Mouse (Mus musculus) stomach, embryonic 14.5 days (tissue): Measurements from ENCODE around the gene Smchd1. TPM values are rescaled to one million over a fixed set of nuclear protein-coding genes. Genes with fewer than 3 reads are reported as not detected.
"Not testable (repeated sequence)": the region's sequence is repeated elsewhere in the genome, so short reads cannot be mapped to it uniquely, and the experiment has no call there.

ENCODE experiments used
- ATAC-seq: fragments of 200-750 bp; cut with Nextera tagmentation; 2 replicates; pipeline ENCODE4 v1.8.0; 2017; ENCODE audit warnings: low read depth, moderate TSS enrichment; ENCODE audit not compliant: insufficient number of reproducible peaks, insufficient read depth, low FRiP score
- H3K27ac ChIP-seq: fragments of 300-500 bp; sonication (generic); 2 replicates; pipeline ENCODE4 v1.5.1; 2014; ENCODE audit warnings: mild to moderate bottlenecking, low read length, moderate library complexity, mixed read lengths
- H3K27me3 ChIP-seq: fragments of 300-500 bp; sonication (generic); 2 replicates; pipeline ENCODE4 v1.6.1; 2014; ENCODE audit warnings: low read length, control low read depth, mixed read lengths; ENCODE audit not compliant: control insufficient read depth, insufficient read depth
- H3K36me3 ChIP-seq: fragments of 300-500 bp; sonication (generic); 2 replicates; pipeline ENCODE4 v1.6.1; 2014; ENCODE audit warnings: mild to moderate bottlenecking, control low read depth, low read length, moderate library complexity, mixed read lengths; ENCODE audit not compliant: control insufficient read depth, insufficient read depth
- H3K4me1 ChIP-seq: fragments of 300-500 bp; sonication (generic); 2 replicates; pipeline ENCODE4 v1.6.1; 2014; ENCODE audit warnings: low read length, control low read depth, mixed read lengths; ENCODE audit not compliant: control insufficient read depth, insufficient read depth
- H3K4me2 ChIP-seq: fragments of 300-500 bp; sonication (generic); replicated peaks from 2 replicates; pipeline ENCODE4 v1.6.1; 2014; ENCODE audit warnings: low read depth, low read length, control low read depth
- H3K4me3 ChIP-seq: fragments of 300-500 bp; sonication (generic); 2 replicates; pipeline ENCODE4 v1.5.1; 2014; ENCODE audit warnings: low read depth, low read length, control low read depth
- H3K9ac ChIP-seq: fragments of 300-500 bp; sonication (generic); replicated peaks from 2 replicates; pipeline ENCODE4 v1.6.1; 2014; ENCODE audit warnings: low read depth, mild to moderate bottlenecking, control low read depth, low read length, moderate library complexity, mixed read lengths
- H3K9me3 ChIP-seq: fragments of 300-500 bp; sonication (generic); 2 replicates; pipeline ENCODE4 v1.6.1; 2016; ENCODE audit warnings: low read depth, low read length, control low read depth; ENCODE audit not compliant: control insufficient read depth
- WGBS: fragments of 180-500 bp; shearing (Covaris S2); extraction: QIAGEN DNeasy Blood & Tissue Kit; methylation state at CpG from one replicate; pipeline ENCODE4 v1.1.7; 2014; 5-methylcytosine and 5-hydroxymethylcytosine counted together
- polyA plus RNA-seq: library from polyadenylated mRNA; unstranded; fragments of >200 nt; fragmentation: Nextera tagmentation; extraction: Ambion mirVana; gene quantifications from 2 replicates; pipeline ENCODE4 v1.2.1, GENCODE M21; 2014

The Smchd1 gene
- polyA plus RNA-seq, 1 experiment from 2014 or later, result 107 TPM

DNA sequence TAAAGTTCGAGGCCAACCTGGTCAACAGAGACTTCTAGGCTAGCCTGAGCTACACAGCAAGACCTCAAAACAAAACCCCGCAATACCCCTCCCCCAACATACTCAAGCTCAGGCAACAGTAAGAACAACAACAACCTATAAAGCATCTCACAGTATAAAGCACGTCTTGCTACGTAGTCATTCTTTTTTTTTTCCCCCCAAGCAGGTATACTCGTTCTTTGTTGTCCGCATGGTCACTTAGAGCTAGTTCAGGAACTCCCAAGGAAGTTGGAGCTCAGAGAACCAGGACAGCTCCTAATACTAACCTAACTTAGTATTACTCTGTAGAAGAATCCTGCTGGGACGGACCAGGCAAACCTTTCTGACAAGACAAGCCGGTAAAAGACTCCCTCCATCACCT, 1.0 kb downstream of the Smchd1 start:
- Histone ChIP-seq H3K4me3 (peak overlapping the region; percentile 92), H3K9me3 (no peaks in the 10 kb centered on the region), H3K36me3 (no peaks in the 10 kb centered on the region), H3K4me2 (peak overlapping the region; percentile 64), H3K27me3 (no peaks in the 10 kb centered on the region), H3K4me1 (peaks cover 13% of the 10 kb centered on the region), H3K27ac (peak overlapping the region; percentile 99; the same call in 1 of the 2 replicates), H3K9ac (peak overlapping the region; percentile 90)
- no peak for ATAC-seq
- WGBS, result 12% methylated on average over 8 of the region's 8 CpGs

GRCm38 (mm10) chr17:71471261-71471660, 3.9 kb downstream of the Smchd1 start:
- H3K9ac ChIP-seq, result no peak overlapping the region
- H3K9me3 ChIP-seq, result no peaks in the 10 kb centered on the region
- no peaks in the 10 kb centered on the region for H3K27me3 ChIP-seq
- ATAC-seq, result no peak
- H3K4me1 ChIP-seq, result peaks cover 11% of the 10 kb centered on the region
- H3K4me2 ChIP-seq, result no peak overlapping the region
- H3K36me3 ChIP-seq, result no peaks in the 10 kb centered on the region
- WGBS, result 63% methylated on average over 2 of the region's 2 CpGs
- H3K27ac ChIP-seq, result no peak overlapping the region
- H3K4me3 ChIP-seq, result no peak overlapping the region

GRCm38 (mm10) chr17:71460312-71460711, 14.8 kb downstream of the Smchd1 start:
- Histone ChIP-seq H3K27ac (no peak overlapping the region), H3K36me3 (peaks cover 18% of the 10 kb centered on the region), H3K27me3 (no peaks in the 10 kb centered on the region), H3K9ac (no peak overlapping the region), H3K4me1 (no peaks in the 10 kb centered on the region), H3K9me3 (no peaks in the 10 kb centered on the region), H3K4me2 (no peak overlapping the region), H3K4me3 (no peak overlapping the region)
- WGBS, result 91% methylated on average over 3 of the region's 3 CpGs
- no peak for ATAC-seq

DNA sequence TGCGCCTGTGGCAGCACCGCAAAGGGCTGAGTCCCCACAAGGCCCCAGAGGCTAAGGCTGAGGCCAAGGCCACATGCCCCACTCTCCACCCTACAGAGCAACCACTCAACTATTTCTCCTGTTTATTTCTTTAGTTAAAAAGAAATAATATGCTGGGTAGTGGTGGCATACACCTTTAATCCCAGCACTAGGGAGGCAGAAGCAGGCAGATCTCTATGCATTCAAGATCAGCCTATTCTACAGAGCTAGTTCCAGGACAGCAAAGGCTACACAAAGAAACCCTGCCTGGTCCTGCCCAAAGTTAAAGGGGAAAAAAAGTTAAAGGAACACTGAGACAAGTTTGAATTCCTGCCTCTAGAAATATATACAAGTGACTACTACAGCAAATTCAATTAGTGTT, 15.3 kb downstream of the Smchd1 start, which contains the start of gene Gm4707:
Gm4707 (minus strand) TSS at position 101 of the 400 bp plus-strand sequence.
- Histone ChIP-seq H3K27ac (no peak within 1 kb of the TSS), H3K4me3 (no peak within 1 kb of the TSS), H3K4me1 (no peaks in the 10 kb centered on the region), H3K9ac (no peak within 1 kb of the TSS), H3K4me2 (no peak within 1 kb of the TSS), H3K36me3 (peaks cover 21% of the 10 kb centered on the region), H3K27me3 (no peaks in the 10 kb centered on the region), H3K9me3 (no peaks in the 10 kb centered on the region)
- ATAC-seq, result no peak
- WGBS, result 100% methylated on average over 2 of the region's 2 CpGs

DNA sequence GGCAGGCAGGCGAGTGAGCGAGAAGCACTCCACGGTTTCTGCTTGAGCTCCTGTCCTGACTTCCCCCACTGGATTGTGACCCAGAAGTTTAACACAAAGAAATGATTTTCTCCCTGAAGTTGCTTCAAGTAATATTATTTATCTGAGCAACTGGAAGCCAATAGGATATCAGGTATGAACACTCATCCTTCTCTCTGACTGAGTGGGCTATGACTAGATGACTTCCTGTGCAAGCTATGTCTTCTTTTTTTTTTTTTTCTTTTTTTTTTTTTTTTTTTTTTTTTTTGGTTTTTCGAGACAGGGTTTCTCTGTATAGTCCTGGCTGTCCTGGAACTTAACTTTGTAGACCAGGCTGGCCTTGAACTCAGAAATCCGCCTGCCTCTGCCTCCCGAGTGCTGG, 17.8 kb downstream of the Smchd1 start:
- not testable (repeated sequence) for H3K4me1 ChIP-seq, H3K27me3 ChIP-seq, H3K27ac ChIP-seq, H3K9ac ChIP-seq, ATAC-seq, H3K4me2 ChIP-seq, H3K4me3 ChIP-seq, H3K9me3 ChIP-seq
- 93% methylated on average over 6 of the region's 6 CpGs for WGBS
- peaks cover 18% of the 10 kb centered on the region for H3K36me3 ChIP-seq

DNA sequence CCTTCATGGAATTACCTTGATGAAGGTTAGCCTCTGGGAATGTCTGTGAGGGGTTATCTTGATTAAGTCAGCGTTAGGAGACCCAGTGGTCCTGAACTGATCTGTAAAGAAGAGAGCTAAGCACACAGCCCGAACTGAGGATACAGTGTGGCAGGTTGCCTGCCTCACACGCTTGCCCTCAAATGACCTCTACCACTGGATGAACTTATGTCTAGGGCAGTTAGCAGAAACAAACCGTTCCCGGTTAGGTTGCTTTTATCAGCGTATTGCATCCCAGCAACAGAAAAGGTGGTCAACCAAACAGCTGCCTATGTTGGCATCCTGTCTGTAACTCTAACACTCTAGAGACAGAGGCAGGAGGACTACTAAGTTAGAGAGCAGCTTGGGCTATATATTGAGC, 30.0 kb downstream of the Smchd1 start:
- Histone ChIP-seq H3K4me2 (no peak overlapping the region), H3K27me3 (no peaks in the 10 kb centered on the region), H3K4me3 (no peak overlapping the region), H3K27ac (no peak overlapping the region), H3K4me1 (no peaks in the 10 kb centered on the region), H3K36me3 (peaks cover 19% of the 10 kb centered on the region), H3K9me3 (no peaks in the 10 kb centered on the region), H3K9ac (no peak overlapping the region)
- WGBS, result 93% methylated on average over 6 of the region's 6 CpGs
- ATAC-seq, result no peak

DNA sequence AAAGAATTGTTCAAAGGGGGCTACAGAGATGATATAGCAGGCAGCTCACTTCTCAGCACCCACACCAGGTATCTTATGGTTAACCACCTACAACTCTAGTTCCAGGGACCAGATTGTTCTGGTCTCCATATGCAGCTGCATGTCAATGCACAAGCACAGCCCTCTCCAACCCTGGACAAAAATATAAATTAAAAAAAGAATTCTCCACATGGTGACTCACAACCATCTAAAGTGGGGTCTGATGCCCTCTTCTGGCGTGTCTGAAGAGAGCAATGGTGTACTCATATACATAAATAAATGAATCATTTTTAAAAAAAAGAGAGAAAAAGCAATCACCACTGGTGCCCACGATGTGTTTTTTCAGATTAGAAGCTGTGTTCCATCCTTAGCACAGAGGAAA, 30.4 kb downstream of the Smchd1 start:
- WGBS, result 85% methylated on average over 2 of the region's 2 CpGs

DNA sequence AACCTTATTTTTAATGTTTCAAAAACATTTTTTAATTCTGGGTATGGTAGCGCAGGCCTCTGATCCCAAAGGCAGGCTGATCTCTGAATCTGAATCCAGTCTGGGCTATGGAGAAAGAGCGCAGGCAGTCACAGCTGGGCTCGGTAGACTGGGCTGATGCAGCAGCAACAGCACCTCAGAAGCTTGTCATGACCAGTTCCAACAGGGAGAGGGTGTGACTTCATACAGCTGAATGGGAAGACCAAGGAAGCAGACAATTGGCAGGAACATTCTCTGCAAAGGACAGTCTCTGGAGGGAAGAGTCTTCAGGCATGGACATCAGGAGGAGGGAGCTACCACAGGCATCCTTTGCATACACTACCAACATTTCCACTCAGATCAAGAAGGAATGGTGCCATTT, 31.0 kb downstream of the Smchd1 start:
- Histone ChIP-seq H3K36me3 (peaks cover 19% of the 10 kb centered on the region), H3K27me3 (no peaks in the 10 kb centered on the region), H3K4me2 (no peak overlapping the region), H3K4me3 (no peak overlapping the region), H3K4me1 (no peaks in the 10 kb centered on the region), H3K27ac (no peak overlapping the region), H3K9ac (no peak overlapping the region), H3K9me3 (no peaks in the 10 kb centered on the region)
- no peak for ATAC-seq
- WGBS, result 90% methylated on average over 3 of the region's 3 CpGs

More for the DNA sequence above, 30.4 kb downstream of the Smchd1 start:
- H3K36me3 ChIP-seq, result peaks cover 19% of the 10 kb centered on the region
- no peak overlapping the region for H3K4me2 ChIP-seq
- H3K27me3 ChIP-seq, result no peaks in the 10 kb centered on the region
- H3K9ac ChIP-seq, result no peak overlapping the region
- no peak overlapping the region for H3K27ac ChIP-seq
- no peak for ATAC-seq
- no peaks in the 10 kb centered on the region for H3K9me3 ChIP-seq
- H3K4me3 ChIP-seq, result no peak overlapping the region
- no peaks in the 10 kb centered on the region for H3K4me1 ChIP-seq

GRCm38 (mm10) chr17:71443273-71443672, 31.9 kb downstream of the Smchd1 start:
- Histone ChIP-seq H3K36me3 (peaks cover 19% of the 10 kb centered on the region), H3K4me2 (no peak overlapping the region), H3K9me3 (no peaks in the 10 kb centered on the region), H3K9ac (no peak overlapping the region), H3K27ac (no peak overlapping the region), H3K4me1 (no peaks in the 10 kb centered on the region), H3K27me3 (no peaks in the 10 kb centered on the region), H3K4me3 (no peak overlapping the region)
- WGBS, result 84% methylated on average over 6 of the region's 6 CpGs
- ATAC-seq, result no peak
